Mouse (Mus musculus) ES-E14 (cell line): ENCODE data around the gene Cyp2b19. TPM values are rescaled to one million over a fixed set of nuclear protein-coding genes. Genes with fewer than 3 reads are reported as not detected.

Experiments used
- DNase-seq: peaks from one replicate; pipeline ENCODE4 v3.0.0-alpha.2; 2013; ENCODE audit warnings: low read depth, low spot score
- H3K27ac ChIP-seq: 2 replicates; pipeline ENCODE4 v1.5.1; 2012; ENCODE audit warnings: low read depth, mild to moderate bottlenecking, low read length, moderate library complexity, mixed read lengths; ENCODE audit not compliant: poor library complexity, insufficient read depth, severe bottlenecking
- H3K36me3 ChIP-seq: 2 replicates; pipeline ENCODE4 v1.6.1; 2012; ENCODE audit warnings: mild to moderate bottlenecking, low read length, moderate library complexity, mixed read lengths; ENCODE audit not compliant: control insufficient read depth, poor library complexity, insufficient read depth, severe bottlenecking
- H3K4me1 ChIP-seq, 2 experiments: fragments of 150-350 bp in 1 of 2; sonication (generic) in 1 of 2; 2 replicates each; pipeline ENCODE4 v1.6.1; 2012; ENCODE audit warnings: low read length in 2 of 2, mild to moderate bottlenecking in 1 of 2, mixed read lengths in 1 of 2; ENCODE audit not compliant: control insufficient read depth in 2 of 2, insufficient read depth in 2 of 2, poor library complexity in 1 of 2
- H3K4me3 ChIP-seq, 2 experiments: fragments of 150-350 bp in 1 of 2; sonication (generic) in 1 of 2; 2 replicates each; pipeline ENCODE4 v1.5.1; 2012; ENCODE audit warnings: low read length in 2 of 2, low read depth in 1 of 2, mild to moderate bottlenecking in 1 of 2, mixed read lengths in 1 of 2; ENCODE audit not compliant: insufficient read depth in 1 of 2, poor library complexity in 1 of 2, severe bottlenecking in 1 of 2
- H3K9ac ChIP-seq: 2 replicates; pipeline ENCODE4 v1.6.1; 2012; ENCODE audit warnings: low read depth, mild to moderate bottlenecking, low read length, mixed read lengths; ENCODE audit not compliant: poor library complexity, insufficient read depth, severe bottlenecking
- H3K9me3 ChIP-seq: fragments of 150-350 bp; sonication (generic); 2 replicates; pipeline ENCODE4 v1.6.1; 2012; ENCODE audit warnings: low read depth, mild to moderate bottlenecking, low read length; ENCODE audit not compliant: control insufficient read depth, insufficient read depth
- CHD2 ChIP-seq: IDR thresholded peaks from 2 replicates; pipeline ENCODE4 v1.6.1; 2014; ENCODE audit warnings: mild to moderate bottlenecking, low read depth, low read length, inconsistent platforms
- HCFC1 ChIP-seq: IDR thresholded peaks from 2 replicates; pipeline ENCODE4 v1.6.1; 2012; ENCODE audit warnings: low read length, inconsistent platforms, borderline replicate concordance; ENCODE audit not compliant: insufficient read depth
- MAFK ChIP-seq: IDR thresholded peaks from 2 replicates; pipeline ENCODE4 v1.6.1; 2014; ENCODE audit warnings: mild to moderate bottlenecking, low read depth, low read length, inconsistent platforms; ENCODE audit not compliant: insufficient read depth
- ZC3H11A ChIP-seq: IDR thresholded peaks from 2 replicates; pipeline ENCODE4 v1.6.1; 2012; ENCODE audit warnings: low read depth, mild to moderate bottlenecking, inconsistent platforms, low read length, borderline replicate concordance
- ZNF384 ChIP-seq: IDR thresholded peaks from 2 replicates; pipeline ENCODE4 v1.6.1; 2012; ENCODE audit warnings: low read depth, low read length, inconsistent platforms
- in situ Hi-C, 2 experiments: fragments of 600-800 bp; cut with MboI; formaldehyde crosslinking; loops; one replicate each; pipeline ENCODE4 v1.15.1; 2025; ENCODE audit warnings: low sequenced_read_pairs in 2 of 2, inconsistent platforms in 1 of 2; ENCODE audit not compliant: unreplicated experiment in 2 of 2
- total RNA-seq: library from RNA; depleted of rRNA; stranded (reverse); fragments of 300-350 nt; gene quantifications from 2 replicates; pipeline ENCODE4 v1.2.3, GENCODE M21; 2012; rRNA removed

The Cyp2b19 gene
- total RNA-seq, 1 experiment, result not detected

- TF ChIP-seq HCFC1 (no peak), CHD2 (no peak), MAFK (no peak), ZC3H11A (no peak), ZNF384 (no peak)
- in situ Hi-C loops, result no loop called here
- no peak overlapping the region for H3K9ac ChIP-seq
- no peaks in the 10 kb centered on the region for H3K36me3 ChIP-seq
- H3K4me1 ChIP-seq, result no peaks in the 10 kb centered on the region
- no peak for DNase-seq
- no peak overlapping the region for H3K27ac ChIP-seq
- H3K4me3 ChIP-seq, result no peak overlapping the region
- H3K9me3 ChIP-seq, result no peaks in the 10 kb centered on the region
These were observed 44.1 kb downstream of the Cyp2b19 start for GRCm38 (mm10) chr7:26800996-26801395.

DNA sequence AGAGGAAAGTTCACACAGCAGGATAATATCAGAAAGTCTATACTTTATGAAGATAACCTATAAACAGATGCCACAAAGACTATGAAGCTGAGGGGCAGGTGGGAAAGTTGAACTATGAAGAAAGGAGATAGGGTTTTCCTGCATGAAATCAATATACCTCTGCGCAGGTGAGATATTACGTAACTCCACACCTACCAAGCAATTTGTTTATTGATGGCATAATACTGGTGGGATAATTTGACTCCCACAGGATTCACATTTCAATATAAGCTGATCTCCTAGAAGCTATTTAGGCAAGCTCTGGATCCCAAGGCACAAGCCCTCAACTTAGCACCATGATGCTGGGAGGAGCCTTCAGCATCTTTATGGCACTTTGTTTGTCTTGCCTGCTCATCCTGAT, 51.6 kb downstream of the Cyp2b19 start, which contains the start of gene Cyp2g1:
TSS of gene Cyp2g1 (plus strand) at position 301 of the 400 bp plus-strand sequence.
- no peak for TF ChIP-seq ZNF384
- TF ChIP-seq MAFK, result no peak
- no peak for TF ChIP-seq ZC3H11A
- TF ChIP-seq HCFC1, result no peak
- TF ChIP-seq CHD2, result no peak
- in situ Hi-C loops, result no loop called here
- H3K27ac ChIP-seq, result no peak within 1 kb of the TSS

More for the DNA sequence above, 51.6 kb downstream of the Cyp2b19 start, which contains the start of gene Cyp2g1:
- no peak within 1 kb of the TSS for H3K9ac ChIP-seq
- H3K9me3 ChIP-seq, result no peaks in the 10 kb centered on the region
- H3K36me3 ChIP-seq, result no peaks in the 10 kb centered on the region
- no peak for DNase-seq
- H3K4me1 ChIP-seq, result no peaks in the 10 kb centered on the region
- no peak within 1 kb of the TSS for H3K4me3 ChIP-seq

Other genes with a start within 250 kb of the Cyp2b19 start
- gene Nlrp9a, start 222.1 kb upstream of the Cyp2b19 start, total RNA-seq, result not detected in 2 replicates
- not detected in 2 replicates for gene Vmn1r185, start 138.7 kb upstream of the Cyp2b19 start, total RNA-seq
- gene Cyp2b23, start 70.7 kb upstream of the Cyp2b19 start, total RNA-seq, result 1.1 and 1.7 TPM in 2 replicates
- not detected in 2 replicates for gene Cyp2g1, start 51.8 kb downstream of the Cyp2b19 start, total RNA-seq
- not detected in 2 replicates for gene Cyp2a5, start 78.2 kb downstream of the Cyp2b19 start, total RNA-seq
- gene Cyp2a22, start 182.2 kb downstream of the Cyp2b19 start, total RNA-seq, result not detected in 2 replicates